Mouse (Mus musculus): ENCODE measurements around the gene Zbtb24.
"Not testable (repeated sequence)": the region's sequence is repeated elsewhere in the genome, so short reads cannot be mapped to it uniquely, and the experiment has no call there.

The Zbtb24 gene

GRCm38 (mm10) chr10:41450137-41450670 lies at the start of gene Zbtb24:
Zbtb24 (plus strand) TSS chr10:41450383.
- DNase-seq (ENCODE audit: low read depth, low spot score): peak; percentile 83

- no peak for DNase-seq (ENCODE audit: low read depth, low spot score)
Measured at GRCm38 (mm10) chr10:41401097-41401496, 49.1 kb upstream of the Zbtb24 start.

GRCm38 (mm10) chr10:41403364-41403763 lies 46.8 kb upstream of the Zbtb24 start:
- no peak for DNase-seq (ENCODE audit: low read depth, low spot score)

GRCm38 (mm10) chr10:41403893-41404612 lies 46.1 kb upstream of the Zbtb24 start:
- peak; percentile 6 for DNase-seq (ENCODE audit: low read depth, low spot score)

- not testable (repeated sequence) for DNase-seq (ENCODE audit: low read depth, low spot score)
Measured at GRCm38 (mm10) chr10:41410176-41410575, 40.0 kb upstream of the Zbtb24 start.

GRCm38 (mm10) chr10:41410821-41411220 lies 39.4 kb upstream of the Zbtb24 start:
- DNase-seq (ENCODE audit: low read depth, low spot score): not testable (repeated sequence)

- DNase-seq (ENCODE audit: low read depth, low spot score): not testable (repeated sequence)
Measured at GRCm38 (mm10) chr10:41413471-41413870, 36.7 kb upstream of the Zbtb24 start.

GRCm38 (mm10) chr10:41415368-41415767 lies 34.8 kb upstream of the Zbtb24 start:
- DNase-seq (ENCODE audit: low read depth, low spot score): not testable (repeated sequence)

GRCm38 (mm10) chr10:41420496-41421200 lies 29.5 kb upstream of the Zbtb24 start:
- no peak for DNase-seq (ENCODE audit: low read depth, low spot score)

GRCm38 (mm10) chr10:41423681-41424080 lies 26.5 kb upstream of the Zbtb24 start:
- DNase-seq (ENCODE audit: low read depth, low spot score): no peak

GRCm38 (mm10) chr10:41426368-41426767 lies 23.8 kb upstream of the Zbtb24 start:
- no peak for DNase-seq (ENCODE audit: low read depth, low spot score)

- DNase-seq (ENCODE audit: low read depth, low spot score): no peak
Measured at GRCm38 (mm10) chr10:41434624-41435023, 15.6 kb upstream of the Zbtb24 start.

GRCm38 (mm10) chr10:41435141-41435540 lies 15.0 kb upstream of the Zbtb24 start:
- no peak for DNase-seq (ENCODE audit: low read depth, low spot score)

- no peak for DNase-seq (ENCODE audit: low read depth, low spot score)
Measured at GRCm38 (mm10) chr10:41448216-41448615, 2.0 kb upstream of the Zbtb24 start.

GRCm38 (mm10) chr10:41449684-41450083 lies 499 bp upstream of the Zbtb24 start:
- DNase-seq (ENCODE audit: low read depth, low spot score): no peak

- DNase-seq (ENCODE audit: low read depth, low spot score): no peak
Measured at GRCm38 (mm10) chr10:41450780-41451522, 768 bp downstream of the Zbtb24 start.

- no peak for DNase-seq (ENCODE audit: low read depth, low spot score)
Measured at GRCm38 (mm10) chr10:41451656-41452055, 1.5 kb downstream of the Zbtb24 start.

- DNase-seq (ENCODE audit: low read depth, low spot score): no peak
Measured at GRCm38 (mm10) chr10:41452791-41453190, 2.6 kb downstream of the Zbtb24 start.

- no peak for DNase-seq (ENCODE audit: low read depth, low spot score)
Measured at GRCm38 (mm10) chr10:41459990-41460389, 9.8 kb downstream of the Zbtb24 start.

GRCm38 (mm10) chr10:41460501-41460900 lies 10.3 kb downstream of the Zbtb24 start:
- DNase-seq (ENCODE audit: low read depth, low spot score): no peak

GRCm38 (mm10) chr10:41461057-41461722 lies 11.0 kb downstream of the Zbtb24 start:
- DNase-seq (ENCODE audit: low read depth, low spot score): no peak

Measured in brain, embryonic 18.5 days (tissue).